Mouse (Mus musculus) limb, embryonic 12.5 days (tissue): Measurements from ENCODE around the gene Cdca3. TPM values are rescaled to one million over a fixed set of nuclear protein-coding genes. Genes with fewer than 3 reads are reported as not detected.
A peak's percentile ranks its signal among the peaks of the same experiment; 100 is the strongest.
"Not testable (repeated sequence)": the region's sequence is repeated elsewhere in the genome, so short reads cannot be mapped to it uniquely, and the experiment has no call there.

Experiments
- ATAC-seq: fragments of 200-750 bp; cut with Nextera tagmentation; 2 replicates; pipeline ENCODE4 v1.8.0; 2017; ENCODE audit warnings: low read depth, moderate TSS enrichment; ENCODE audit not compliant: insufficient number of reproducible peaks, insufficient read depth, low FRiP score, low TSS enrichment
- H3K27ac ChIP-seq: fragments of 300-500 bp; sonication (generic); 2 replicates; pipeline ENCODE4 v1.5.1; 2016; ENCODE audit warnings: mild to moderate bottlenecking, moderate library complexity
- H3K27me3 ChIP-seq: fragments of 300-500 bp; sonication (generic); 2 replicates; pipeline ENCODE4 v1.6.1; 2016; ENCODE audit warnings: mild to moderate bottlenecking, moderate library complexity
- H3K36me3 ChIP-seq: fragments of 300-500 bp; sonication (generic); 2 replicates; pipeline ENCODE4 v1.6.1; 2016; ENCODE audit warnings: mild to moderate bottlenecking, moderate library complexity
- H3K4me1 ChIP-seq: fragments of 300-500 bp; sonication (generic); replicated peaks from 2 replicates; pipeline ENCODE4 v1.6.1; 2016
- H3K4me2 ChIP-seq: fragments of 300-500 bp; sonication (generic); 2 replicates; pipeline ENCODE4 v1.6.1; 2016; ENCODE audit warnings: mild to moderate bottlenecking, moderate library complexity
- H3K4me3 ChIP-seq: fragments of 300-500 bp; sonication (generic); replicated peaks from 2 replicates; pipeline ENCODE4 v1.5.1; 2016; ENCODE audit warnings: mild to moderate bottlenecking
- H3K9ac ChIP-seq: fragments of 300-500 bp; sonication (generic); replicated peaks from 2 replicates; pipeline ENCODE4 v1.6.1; 2016; ENCODE audit warnings: mild to moderate bottlenecking, moderate library complexity
- H3K9me3 ChIP-seq: fragments of 300-500 bp; sonication (generic); 2 replicates; pipeline ENCODE4 v1.6.1; 2016; ENCODE audit warnings: mild to moderate bottlenecking, moderate library complexity
- WGBS: fragments of 180-500 bp; shearing (Covaris S2); methylation state at CpG from one replicate; pipeline ENCODE4 v1.1.7; 2016; 5-methylcytosine and 5-hydroxymethylcytosine counted together
- polyA plus RNA-seq: library from polyadenylated mRNA; unstranded; fragments of >200 nt; fragmentation: Nextera tagmentation; extraction: Ambion mirVana; gene quantifications from 2 replicates; pipeline ENCODE4 v1.2.1, GENCODE M21; 2016

Gene Cdca3
- polyA plus RNA-seq, 1 experiment from 2014 or later, result 202 TPM

GRCm38 (mm10) chr6:124802400-124802799, 26.9 kb upstream of the Cdca3 start:
- not testable (repeated sequence) for H3K9ac ChIP-seq, H3K4me3 ChIP-seq, H3K36me3 ChIP-seq, H3K27ac ChIP-seq, H3K27me3 ChIP-seq, ATAC-seq, H3K9me3 ChIP-seq
- peak overlapping the region; percentile 34 for H3K4me2 ChIP-seq
- WGBS, result 18% methylated on average over 6 of the region's 9 CpGs
- peaks cover 13% of the 10 kb centered on the region for H3K4me1 ChIP-seq

- Histone ChIP-seq H3K4me2 (no peak overlapping the region), H3K9ac (no peak overlapping the region), H3K27ac (no peak overlapping the region), H3K9me3 (no peaks in the 10 kb centered on the region; the same call in 1 of the 2 replicates), H3K36me3 (no peaks in the 10 kb centered on the region), H3K4me3 (no peak overlapping the region), H3K4me1 (peaks cover 20% of the 10 kb centered on the region), H3K27me3 (no peaks in the 10 kb centered on the region)
- 81% methylated on average over 3 of the region's 3 CpGs for WGBS
- ATAC-seq, result no peak
Measured at GRCm38 (mm10) chr6:124803061-124803460, 26.3 kb upstream of the Cdca3 start.

GRCm38 (mm10) chr6:124803691-124804090, 25.7 kb upstream of the Cdca3 start:
- peaks cover 26% of the 10 kb centered on the region for H3K4me1 ChIP-seq
- H3K9ac ChIP-seq, H3K27ac ChIP-seq, H3K27me3 ChIP-seq, ATAC-seq, H3K4me3 ChIP-seq, H3K4me2 ChIP-seq, H3K9me3 ChIP-seq, H3K36me3 ChIP-seq: not testable (repeated sequence)
- 92% methylated on average over 4 of the region's 4 CpGs for WGBS

GRCm38 (mm10) chr6:124804341-124804740, 25.0 kb upstream of the Cdca3 start:
- Histone ChIP-seq H3K27ac (no peak overlapping the region), H3K9me3 (no peaks in the 10 kb centered on the region; the same call in 1 of the 2 replicates), H3K9ac (no peak overlapping the region), H3K4me1 (peaks cover 31% of the 10 kb centered on the region), H3K4me3 (no peak overlapping the region), H3K27me3 (no peaks in the 10 kb centered on the region), H3K36me3 (no peaks in the 10 kb centered on the region), H3K4me2 (no peak overlapping the region)
- no peak for ATAC-seq
- 92% methylated on average over 3 of the region's 3 CpGs for WGBS

- WGBS, result 1% methylated on average over 34 of the region's 34 CpGs
- no peaks in the 10 kb centered on the region for H3K27me3 ChIP-seq
- peak overlapping the region; percentile 39 for H3K4me3 ChIP-seq
- no peaks in the 10 kb centered on the region; the same call in 1 of the 2 replicates for H3K9me3 ChIP-seq
- ATAC-seq, result peak; percentile 60
- H3K4me1 ChIP-seq, result peaks cover 44% of the 10 kb centered on the region
- peaks cover 7% of the 10 kb centered on the region for H3K36me3 ChIP-seq
- H3K27ac ChIP-seq, result peak overlapping the region; percentile 87
- H3K9ac ChIP-seq, result peak overlapping the region; percentile 14
- peak overlapping the region; percentile 62 for H3K4me2 ChIP-seq
Measured at GRCm38 (mm10) chr6:124805341-124806321, 23.7 kb upstream of the Cdca3 start.

GRCm38 (mm10) chr6:124806446-124807140, 22.8 kb upstream of the Cdca3 start:
- 72% methylated on average over 7 of the region's 7 CpGs for WGBS
- H3K36me3 ChIP-seq, result peaks cover 16% of the 10 kb centered on the region
- peak overlapping the region; percentile 62 for H3K4me2 ChIP-seq
- no peak for ATAC-seq
- H3K27ac ChIP-seq, result peak overlapping the region; percentile 87
- peaks cover 44% of the 10 kb centered on the region for H3K4me1 ChIP-seq
- no peak overlapping the region; the same call in 1 of the 2 replicates for H3K9ac ChIP-seq
- no peaks in the 10 kb centered on the region for H3K27me3 ChIP-seq
- H3K9me3 ChIP-seq, result no peaks in the 10 kb centered on the region; the same call in 1 of the 2 replicates
- peak overlapping the region; percentile 39; the same call in 1 of the 2 replicates for H3K4me3 ChIP-seq

- H3K9ac ChIP-seq, result no peak overlapping the region
- H3K9me3 ChIP-seq, result no peaks in the 10 kb centered on the region; the same call in 1 of the 2 replicates
- H3K4me2 ChIP-seq, result no peak overlapping the region
- no peak overlapping the region for H3K27ac ChIP-seq
- no peak for ATAC-seq
- H3K4me3 ChIP-seq, result no peak overlapping the region
- 82% methylated on average over 4 of the region's 4 CpGs for WGBS
- H3K36me3 ChIP-seq, result peaks cover 24% of the 10 kb centered on the region
- no peaks in the 10 kb centered on the region for H3K27me3 ChIP-seq
- peaks cover 50% of the 10 kb centered on the region for H3K4me1 ChIP-seq
Measured at GRCm38 (mm10) chr6:124807366-124807765, 22.0 kb upstream of the Cdca3 start.

GRCm38 (mm10) chr6:124807986-124808357, 21.4 kb upstream of the Cdca3 start:
- Histone ChIP-seq H3K27ac (peak overlapping the region; percentile 92), H3K4me3 (peak overlapping the region; percentile 60), H3K9ac (peak overlapping the region; percentile 68; the same call in 1 of the 2 replicates), H3K27me3 (no peaks in the 10 kb centered on the region), H3K4me1 (peaks cover 57% of the 10 kb centered on the region), H3K36me3 (peaks cover 27% of the 10 kb centered on the region), H3K4me2 (peak overlapping the region; percentile 97), H3K9me3 (no peaks in the 10 kb centered on the region; the same call in 1 of the 2 replicates)
- no peak for ATAC-seq
- WGBS, result 90% methylated on average over 6 of the region's 6 CpGs

- peak within 1 kb of the TSS; percentile 97 for H3K4me2 ChIP-seq
- peak; percentile 16 for ATAC-seq
- WGBS, result 4% methylated on average over 29 of the region's 29 CpGs
- no peaks in the 10 kb centered on the region for H3K9me3 ChIP-seq
- H3K36me3 ChIP-seq, result peaks cover 27% of the 10 kb centered on the region
- H3K27me3 ChIP-seq, result no peaks in the 10 kb centered on the region
- H3K4me3 ChIP-seq, result peak within 1 kb of the TSS; percentile 60
- H3K4me1 ChIP-seq, result peaks cover 58% of the 10 kb centered on the region
- H3K27ac ChIP-seq, result peak within 1 kb of the TSS; percentile 92
- peak within 1 kb of the TSS; percentile 68 for H3K9ac ChIP-seq
Measured at GRCm38 (mm10) chr6:124808358-124809012, 20.9 kb upstream of the Cdca3 start, which contains the start of gene Spsb2. Gene Spsb2, plus strand, starts transcription at chr6:124808661.

- peaks cover 58% of the 10 kb centered on the region for H3K4me1 ChIP-seq
Measured at GRCm38 (mm10) chr6:124809052-124809774, 20.1 kb upstream of the Cdca3 start.

More at GRCm38 (mm10) chr6:124809052-124809774, 20.1 kb upstream of the Cdca3 start:
- peak overlapping the region; percentile 92 for H3K27ac ChIP-seq
- H3K9ac ChIP-seq, result peak overlapping the region; percentile 68
- WGBS, result under 1% methylated on average over 35 of the region's 35 CpGs
- peak overlapping the region; percentile 97 for H3K4me2 ChIP-seq
- H3K36me3 ChIP-seq, result peaks cover 27% of the 10 kb centered on the region
- H3K4me3 ChIP-seq, result peak overlapping the region; percentile 60
- no peaks in the 10 kb centered on the region for H3K27me3 ChIP-seq
- ATAC-seq, result no peak
- no peaks in the 10 kb centered on the region for H3K9me3 ChIP-seq
